Mouse (Mus musculus): ENCODE measurements at regions not wholly inside any gene's neighbourhood (a gene's known extent, or its start where the extent isn't known, plus 50 kb on each side); places are given as distances from the start of the nearest gene placed in this dataset.

DNA sequence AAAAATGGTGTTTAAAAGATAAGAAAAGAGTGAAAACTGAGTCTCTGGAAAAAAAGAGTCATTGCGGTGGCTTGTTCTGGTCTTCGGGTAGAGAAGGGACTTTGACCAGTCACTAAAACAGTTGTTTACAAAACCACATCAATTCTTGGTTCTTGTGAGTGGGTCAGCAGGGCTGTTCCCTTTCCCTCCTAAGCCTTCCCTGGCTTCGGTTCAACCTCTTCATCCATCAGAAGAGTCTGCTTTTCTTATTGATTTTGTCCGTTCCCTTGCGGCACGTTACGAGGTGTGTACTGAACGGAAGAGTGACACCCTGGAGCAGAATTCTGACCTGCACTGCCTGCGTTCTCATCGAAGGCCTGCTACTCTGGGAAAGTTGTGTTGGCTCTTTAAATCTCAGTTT is 229.1 kb upstream of the G2e3 start:
- DNase-seq (ENCODE audit: low read depth, low spot score), result no peak

DNA sequence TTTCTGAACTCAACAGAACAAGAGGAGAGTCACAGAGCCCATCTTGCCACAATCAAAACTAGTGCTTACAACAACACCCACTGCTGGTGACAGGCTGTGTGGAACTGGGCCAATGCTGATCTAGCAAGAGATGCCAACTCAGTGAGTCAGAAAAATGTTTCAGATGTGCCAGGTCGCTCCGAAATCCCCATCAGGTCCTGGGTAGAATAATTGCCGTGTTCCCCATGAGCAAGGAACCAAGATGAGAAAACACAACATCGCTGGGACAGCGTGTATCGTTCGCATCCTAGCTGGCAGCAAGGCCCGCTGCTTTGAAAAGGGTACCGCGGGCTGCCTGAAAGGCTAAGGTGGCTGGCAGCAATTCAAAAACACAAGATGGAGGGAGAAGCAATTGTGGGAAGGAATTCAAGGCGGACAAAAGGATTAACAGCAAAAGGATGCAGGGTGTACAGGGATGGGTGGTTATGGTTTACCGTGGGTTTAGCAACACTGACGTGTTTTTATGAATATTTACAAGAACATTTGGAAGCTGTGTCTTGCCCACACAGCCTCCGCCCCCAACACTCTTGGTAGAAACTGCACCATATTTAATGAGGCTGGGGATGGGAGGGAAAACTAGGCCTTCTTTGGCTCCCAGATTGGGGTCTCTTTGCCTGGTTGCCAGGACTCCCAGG is 229.7 kb upstream of the G2e3 start:
- DNase-seq (ENCODE audit: low read depth, low spot score), result peak; percentile 16

DNA sequence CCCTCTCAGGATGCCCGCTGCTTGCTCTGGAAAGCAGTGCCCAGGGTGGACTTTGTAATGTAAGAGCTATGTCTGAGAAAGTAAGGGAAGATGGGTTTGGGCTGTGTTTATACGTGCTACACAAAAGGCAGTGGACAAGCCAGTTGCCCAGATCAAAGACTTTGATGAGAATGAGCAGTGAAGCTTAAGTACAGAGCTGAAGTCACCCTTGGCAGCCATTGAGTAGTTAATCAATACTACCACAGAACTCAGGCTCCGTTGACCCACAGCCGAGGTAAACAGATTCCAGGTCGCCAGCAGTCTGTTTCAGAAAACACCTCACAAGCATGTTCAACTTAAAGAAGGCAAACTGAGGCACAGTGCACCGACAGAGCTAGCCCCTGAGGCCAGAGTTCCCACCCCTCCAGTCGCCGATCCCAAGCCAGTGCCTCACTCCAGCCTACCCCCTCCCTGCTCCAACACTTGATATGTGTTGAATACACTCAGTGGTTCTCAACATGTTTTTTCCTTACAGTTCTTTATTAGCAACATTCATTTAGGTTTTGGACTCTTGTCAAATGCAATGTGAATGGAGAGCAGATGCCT is 230.3 kb upstream of the G2e3 start:
- no peak for DNase-seq (ENCODE audit: low read depth, low spot score)

DNA sequence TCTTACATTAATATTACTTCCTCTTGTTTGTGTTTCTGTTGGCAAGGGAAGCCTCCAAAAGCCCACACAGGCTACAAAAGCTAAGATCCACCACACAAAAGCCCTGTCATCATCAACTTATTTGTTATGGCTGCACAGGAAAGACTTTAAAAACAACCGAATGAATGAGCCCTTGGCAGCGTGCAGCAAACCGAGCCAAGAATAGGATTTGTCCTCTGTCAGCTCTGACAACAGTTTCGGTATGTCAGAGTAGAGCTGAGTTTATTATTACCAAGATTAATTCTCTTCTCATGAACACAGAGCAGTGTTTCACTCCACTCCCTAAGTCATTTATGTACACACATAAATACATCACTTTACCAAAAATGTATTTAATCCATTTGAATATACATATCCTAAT is 236.1 kb upstream of the G2e3 start:
- DNase-seq (ENCODE audit: low read depth, low spot score), result no peak

GRCm38 (mm10) chr12:51108044-51108443 is 239.8 kb upstream of the G2e3 start:
- DNase-seq (ENCODE audit: low read depth, low spot score), result no peak

- no peak for DNase-seq (ENCODE audit: low read depth, low spot score)
Observed at GRCm38 (mm10) chr12:51103541-51104042, 244.3 kb upstream of the G2e3 start.

- no peak for DNase-seq (ENCODE audit: low read depth, low spot score)
Observed at GRCm38 (mm10) chr12:51101636-51102035, 246.2 kb upstream of the G2e3 start.

- DNase-seq (ENCODE audit: low read depth, low spot score), result no peak
Observed at GRCm38 (mm10) chr12:51100868-51101267, 247.0 kb upstream of the G2e3 start.

GRCm38 (mm10) chr12:51095974-51096373 is 251.9 kb upstream of the G2e3 start:
- no peak for DNase-seq (ENCODE audit: low read depth, low spot score)

DNA sequence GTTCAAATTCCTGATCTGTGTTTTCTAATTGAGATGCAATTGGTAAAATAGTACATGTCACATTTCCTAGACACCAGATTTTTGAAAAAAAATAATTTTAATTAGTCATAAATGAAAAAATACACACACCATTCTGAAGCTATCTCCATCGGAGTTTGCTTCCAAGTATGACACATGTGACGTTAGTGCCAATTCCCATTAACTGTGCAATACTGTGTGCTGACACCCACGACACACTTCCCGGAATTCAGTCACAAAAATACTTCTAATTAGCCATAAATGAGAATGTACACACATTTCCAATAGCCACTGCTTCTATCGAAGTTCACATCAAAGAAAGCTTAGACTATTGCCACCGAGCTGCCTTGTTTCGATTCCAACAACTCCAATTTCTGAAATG is 258.5 kb upstream of the G2e3 start:
- DNase-seq (ENCODE audit: low read depth, low spot score), result no peak

DNA sequence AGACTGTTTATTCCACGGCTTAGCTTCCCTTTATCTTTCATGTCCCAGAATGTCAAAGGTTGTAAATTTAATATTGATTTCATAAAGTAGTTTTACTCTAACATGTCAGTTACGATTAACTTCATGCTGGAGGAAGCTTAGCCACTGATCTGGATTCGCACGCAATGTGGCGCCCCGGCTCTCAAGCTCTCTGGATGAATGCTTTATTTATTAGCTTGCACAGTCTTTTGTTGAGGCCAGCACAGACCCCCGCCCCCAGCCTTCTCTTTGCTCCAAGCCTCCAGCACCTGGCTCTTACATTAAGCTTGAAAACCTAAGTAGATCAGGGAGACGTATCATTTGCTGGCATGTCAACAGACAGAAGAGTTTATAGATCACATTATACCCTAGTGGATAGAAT is 266.1 kb upstream of the G2e3 start:
- DNase-seq (ENCODE audit: low read depth, low spot score), result no peak

DNA sequence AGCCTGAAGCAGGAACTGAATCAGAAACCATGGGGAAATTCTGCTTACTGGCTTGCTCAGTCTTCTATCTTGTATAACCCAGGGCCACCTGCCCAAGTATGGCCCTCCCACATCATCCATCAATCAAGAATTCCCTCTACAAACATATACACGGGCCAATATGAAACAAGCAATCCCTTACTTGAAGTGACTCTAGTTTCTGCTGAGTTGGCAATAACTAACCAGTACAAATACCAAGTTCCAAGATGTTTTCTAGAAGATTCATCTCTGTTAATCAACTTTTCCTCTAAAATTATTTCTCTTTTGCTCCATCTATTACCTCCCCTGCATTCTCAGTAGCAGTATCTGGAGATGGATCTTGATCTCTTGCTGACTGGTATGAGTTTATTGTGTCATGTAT is 274.4 kb upstream of the G2e3 start:
- no peak for DNase-seq (ENCODE audit: low read depth, low spot score)

DNA sequence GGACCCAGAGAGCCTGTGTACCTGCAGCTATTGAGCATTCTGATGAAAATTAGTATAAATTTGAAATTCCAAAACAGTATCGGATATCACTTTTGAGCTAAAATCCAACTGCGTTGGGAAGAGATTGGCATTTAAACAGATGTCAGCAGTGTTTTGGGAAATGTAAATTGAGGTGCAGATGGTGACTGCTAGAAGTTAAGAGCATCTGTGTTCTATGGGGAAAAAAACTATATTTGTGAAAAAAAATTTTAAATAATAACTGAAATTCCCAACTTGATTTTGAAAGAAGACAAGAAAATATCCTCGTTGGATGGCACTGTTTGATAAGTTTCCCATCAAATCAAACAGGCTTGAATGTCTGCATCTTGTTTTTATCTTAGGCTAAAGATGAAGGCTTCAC is 286.9 kb upstream of the G2e3 start:
- no peak for DNase-seq (ENCODE audit: low read depth, low spot score)

- no peak for DNase-seq (ENCODE audit: low read depth, low spot score)
Observed at GRCm38 (mm10) chr12:51058569-51058968, 289.3 kb upstream of the G2e3 start.

DNA sequence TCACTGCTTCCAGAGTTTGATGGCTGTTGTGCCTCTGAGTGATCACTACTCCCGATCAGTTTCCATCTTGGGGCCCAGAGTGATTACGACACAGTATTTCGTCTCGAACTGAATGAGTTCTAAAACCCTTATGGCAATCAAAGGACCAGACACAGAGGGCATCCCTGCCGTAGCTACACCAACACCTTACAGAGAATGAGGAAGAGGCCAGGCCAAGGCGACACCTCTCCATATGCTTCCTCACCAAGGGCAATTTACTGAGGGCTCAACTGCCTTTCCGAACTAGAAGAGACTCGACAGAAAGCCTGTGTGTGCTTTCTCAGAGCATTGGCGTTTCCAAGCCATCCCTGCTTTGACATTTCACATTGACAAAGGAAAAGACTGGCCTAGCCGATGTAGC is 289.8 kb upstream of the G2e3 start:
- no peak for DNase-seq (ENCODE audit: low read depth, low spot score)

DNA sequence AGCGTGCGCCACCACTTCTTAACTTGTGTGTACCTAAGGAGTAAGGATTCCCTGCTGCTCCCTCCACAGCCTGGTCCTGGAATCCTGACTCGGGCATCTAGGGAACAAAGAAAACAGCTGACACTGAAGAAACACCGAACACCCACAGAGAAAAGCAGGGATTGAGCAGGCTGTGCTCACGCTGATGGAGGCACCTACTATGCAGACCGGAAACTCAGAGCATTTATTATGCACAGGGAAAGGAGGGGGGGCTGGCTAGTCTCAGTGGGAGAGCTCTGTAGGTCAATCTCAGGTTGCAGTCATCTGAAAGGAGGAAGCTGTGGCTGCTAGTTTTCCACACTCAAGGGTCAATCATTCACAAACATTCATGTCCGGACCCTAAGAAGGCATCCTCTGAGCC is 300.7 kb upstream of the G2e3 start:
- no peak for DNase-seq (ENCODE audit: low read depth, low spot score)

GRCm38 (mm10) chr12:51045437-51045836 is 302.4 kb upstream of the G2e3 start:
- no peak for DNase-seq (ENCODE audit: low read depth, low spot score)

DNA sequence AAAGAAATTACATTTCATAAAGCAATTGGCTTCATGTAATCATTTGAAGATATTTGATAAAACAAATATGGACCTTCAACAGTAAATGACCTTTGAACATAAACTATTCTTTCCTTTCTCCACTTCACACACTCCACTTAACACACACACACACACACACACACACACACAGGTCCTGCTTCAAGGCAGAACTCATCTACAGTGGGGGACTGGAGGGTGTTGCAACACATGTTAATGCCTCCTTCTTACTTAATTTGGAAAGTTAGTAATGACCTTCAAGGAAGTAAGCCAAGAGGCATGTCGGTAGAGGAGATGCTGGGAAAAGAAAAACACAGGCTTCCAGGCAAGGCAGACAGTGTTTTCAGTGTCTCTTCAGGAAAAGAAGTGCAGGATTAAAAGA is 302.8 kb upstream of the G2e3 start:
- no peak for DNase-seq (ENCODE audit: low read depth, low spot score)

DNA sequence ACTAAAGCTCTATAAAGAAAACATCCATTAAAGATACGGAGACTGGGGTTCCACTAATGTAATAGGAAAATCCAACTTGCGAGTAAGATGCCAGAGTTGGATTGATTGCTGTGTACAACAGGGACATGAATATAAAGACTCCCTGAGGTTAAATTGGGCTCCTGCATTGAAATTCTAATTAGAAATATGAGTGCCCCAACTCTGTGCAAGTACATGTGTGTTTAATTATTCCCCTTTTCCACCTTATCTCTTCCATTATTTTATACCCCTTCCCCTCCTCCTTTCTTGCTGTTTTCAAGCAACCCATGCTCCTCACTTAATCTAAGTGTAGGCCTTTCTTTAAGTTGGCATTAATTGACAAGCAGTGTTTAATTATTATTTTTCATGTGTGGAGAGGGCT is 315.7 kb upstream of the G2e3 start:
- no peak for DNase-seq (ENCODE audit: low read depth, low spot score)

DNA sequence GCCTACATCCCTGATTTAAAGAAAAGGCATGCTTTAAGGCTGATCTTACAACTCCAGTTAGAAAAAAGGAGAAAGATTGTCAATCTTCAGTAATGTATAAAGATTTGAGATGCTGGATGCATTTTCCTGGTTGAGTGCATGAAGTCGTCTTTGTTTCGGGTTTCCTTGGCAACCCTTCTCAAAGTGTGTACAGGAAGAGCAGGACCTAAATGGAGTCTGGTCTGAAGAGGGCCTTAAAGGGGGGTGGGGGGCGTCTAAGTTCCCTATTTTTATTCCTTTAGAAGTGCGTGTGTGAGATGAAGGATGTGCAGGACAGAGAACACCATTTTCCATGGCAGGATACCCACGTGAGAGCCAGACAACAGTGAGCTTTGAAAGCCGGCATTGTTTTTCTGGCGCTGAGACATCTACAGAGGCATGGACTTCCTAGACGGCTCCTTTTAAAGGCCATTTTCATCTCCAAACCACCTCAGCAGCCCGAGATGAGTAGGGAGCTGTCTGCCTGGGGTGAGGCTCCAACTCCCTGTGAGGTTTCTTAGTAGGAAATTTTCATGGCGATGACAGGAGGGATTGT is 319.2 kb upstream of the G2e3 start:
- no peak for DNase-seq (ENCODE audit: low read depth, low spot score)

GRCm38 (mm10) chr12:51026046-51026445 is 321.8 kb upstream of the G2e3 start:
- DNase-seq (ENCODE audit: low read depth, low spot score), result no peak

- no peak for DNase-seq (ENCODE audit: low read depth, low spot score)
Observed at GRCm38 (mm10) chr12:51025531-51025930, 322.3 kb upstream of the G2e3 start.

- no peak for DNase-seq (ENCODE audit: low read depth, low spot score)
Observed at GRCm38 (mm10) chr12:51024057-51024743, 323.7 kb upstream of the G2e3 start.

Data from retina, adult 2 months (tissue).